Mouse (Mus musculus) CD4-positive, CD25-positive, alpha-beta regulatory T cell, adult 2 months (primary cell): ENCODE data around the gene Mrgpre.

Experiments used
- DNase-seq: peaks from one replicate; pipeline ENCODE4 v3.0.0-alpha.2; 2012; ENCODE audit warnings: low read depth, low spot score

The Mrgpre gene

DNA sequence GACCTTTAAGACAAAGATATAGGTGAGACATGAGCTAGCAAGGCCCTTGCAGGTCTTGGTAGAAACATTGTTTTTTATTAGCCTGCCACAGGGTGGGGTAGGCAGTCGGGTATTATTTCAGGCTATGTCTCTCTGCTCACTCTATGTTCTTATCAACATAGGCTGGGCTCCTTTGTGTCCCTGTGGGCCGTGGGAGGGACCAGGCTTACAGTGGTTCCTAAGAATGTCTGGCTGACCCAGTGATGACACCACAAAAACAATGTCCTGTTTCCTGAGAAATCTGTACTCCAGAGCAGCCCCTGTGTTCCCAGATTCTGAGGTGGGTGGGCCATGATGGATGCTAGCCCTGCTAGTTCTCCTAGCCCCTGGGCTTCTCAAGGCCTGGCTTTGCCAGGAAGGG, 6.9 kb downstream of the Mrgpre start:
- no peak for DNase-seq

DNA sequence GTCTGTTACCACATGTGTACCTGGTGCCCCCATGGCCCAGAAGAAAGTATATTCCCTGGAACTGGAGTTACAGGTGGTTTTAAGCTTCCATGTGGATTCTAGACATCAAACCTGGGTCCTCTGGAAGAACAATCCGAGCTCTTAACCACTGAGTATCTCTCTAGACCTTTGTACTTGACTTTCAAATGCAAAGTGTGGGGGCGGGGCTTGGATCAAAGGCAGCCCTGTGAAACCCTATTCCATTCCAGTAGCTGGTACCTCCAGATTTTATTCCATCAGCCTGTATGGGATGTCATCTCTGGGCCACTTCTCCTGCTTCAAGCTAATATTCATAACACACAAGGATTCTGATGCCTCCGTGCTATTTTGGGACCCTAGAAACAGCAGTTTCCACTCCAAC, 8.2 kb downstream of the Mrgpre start:
- DNase-seq: no peak

DNA sequence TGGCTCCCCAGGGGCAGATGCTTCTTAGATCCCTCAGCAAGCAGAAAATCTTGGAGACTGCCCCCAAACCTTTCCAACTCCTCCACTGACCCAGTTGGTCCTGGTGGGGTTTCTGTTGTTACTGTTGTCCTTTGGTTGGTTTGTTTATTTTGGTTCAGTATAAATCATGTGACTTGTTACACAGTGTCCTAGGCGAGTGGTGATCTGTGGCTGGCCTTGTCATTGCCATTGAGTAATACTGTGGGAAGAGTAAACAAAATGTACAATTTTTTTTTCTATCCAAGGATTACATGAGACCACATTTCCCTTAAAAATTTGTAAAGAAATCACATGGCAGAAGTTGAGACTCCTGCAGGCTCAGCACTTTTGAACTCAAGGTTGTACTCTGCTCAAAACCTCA, 14.8 kb downstream of the Mrgpre start:
- no peak for DNase-seq

DNA sequence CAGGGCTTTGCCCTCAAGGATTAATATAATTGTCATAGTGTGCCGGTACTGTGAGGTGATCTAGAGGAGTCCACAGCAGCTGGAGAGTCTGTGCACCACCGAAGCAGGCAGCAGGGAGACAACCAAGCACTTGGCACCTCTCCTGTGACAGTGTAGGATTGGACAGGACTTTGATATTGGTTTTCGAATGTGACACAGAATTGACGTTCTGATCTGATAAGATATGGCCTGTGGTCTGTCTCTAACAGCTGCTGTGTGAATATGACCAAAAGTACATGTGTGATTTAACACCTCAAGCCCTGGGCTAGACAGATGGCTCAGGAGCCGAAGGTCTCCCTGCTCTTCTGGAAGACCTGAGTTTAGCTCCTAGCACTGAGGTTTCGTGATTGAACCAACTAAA, 16.0 kb downstream of the Mrgpre start:
- DNase-seq: no peak

DNA sequence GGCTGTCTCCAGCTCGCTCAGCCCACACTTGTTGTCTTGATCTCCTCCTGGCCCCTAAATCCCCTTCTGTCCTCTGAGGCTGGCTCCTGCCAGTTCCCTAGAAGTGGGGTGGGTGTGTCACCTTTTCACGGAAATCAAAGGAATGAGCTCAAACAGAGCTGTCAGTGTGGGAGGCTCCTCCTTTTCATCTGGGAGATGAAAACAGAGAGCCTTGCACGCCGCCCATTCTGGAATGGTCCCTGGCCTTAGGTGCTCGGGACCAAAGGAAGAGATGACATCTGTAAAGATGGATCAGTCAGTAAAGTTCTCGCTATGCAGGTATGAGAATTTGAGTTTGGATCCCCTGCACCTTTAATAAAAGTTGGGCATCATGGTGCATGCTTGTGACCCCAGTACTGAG, 17.4 kb downstream of the Mrgpre start, which contains the start of gene Mrgprg:
Gene Mrgprg, minus strand, starts transcription at position 101 of the 400 bp plus-strand sequence.
- no peak for DNase-seq

DNA sequence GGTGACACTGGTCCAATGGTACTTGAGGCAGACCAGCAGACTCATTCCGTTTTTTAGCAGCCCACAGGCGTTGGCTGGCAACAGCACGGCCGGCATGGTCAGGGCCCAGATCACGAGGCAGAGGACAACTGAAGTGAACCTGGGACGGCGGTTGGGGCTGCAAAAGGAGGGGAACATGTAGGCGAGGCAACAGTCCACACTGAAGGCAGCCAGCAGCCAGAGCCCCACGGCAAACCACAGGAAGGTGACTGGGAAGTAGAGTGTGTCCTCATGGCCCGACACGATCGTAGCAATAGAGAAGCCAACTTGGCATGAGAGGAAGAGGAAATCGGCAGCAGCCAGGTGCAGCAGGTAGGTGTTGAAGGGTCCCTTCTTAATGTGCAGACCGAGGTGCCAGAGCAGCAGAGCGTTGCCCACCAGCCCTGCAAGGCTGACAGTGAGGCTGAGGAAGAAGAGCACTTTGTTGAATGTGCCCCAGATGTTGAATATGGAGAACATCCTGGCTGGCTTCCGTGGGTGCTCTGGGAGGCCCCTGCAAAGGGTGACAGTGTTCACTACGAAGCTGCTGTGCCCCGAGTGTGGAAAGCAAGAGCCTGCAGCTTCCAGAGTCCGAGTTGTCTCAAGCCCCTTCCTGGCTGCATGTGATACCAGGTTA, 19.3 kb downstream of the Mrgpre start:
- no peak for DNase-seq

DNA sequence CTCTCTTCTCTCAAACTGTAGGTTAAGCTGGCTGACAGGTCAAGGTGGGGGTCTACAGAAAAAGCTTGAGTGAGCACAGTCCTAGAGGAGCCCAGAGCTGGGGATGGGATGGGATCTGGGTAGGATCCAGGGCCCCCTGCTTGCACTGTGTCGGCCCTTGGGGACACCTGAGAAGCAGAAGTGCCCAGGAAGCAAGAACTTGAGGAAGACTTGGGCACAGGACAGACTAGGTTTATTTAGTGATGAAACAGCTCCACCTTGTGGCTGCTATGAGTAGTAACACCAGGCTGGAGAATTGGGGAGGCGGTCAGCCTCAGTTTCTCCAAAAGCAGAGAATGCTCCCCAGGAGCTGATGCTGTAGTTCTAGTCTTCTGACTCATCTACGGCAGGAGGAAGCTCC, 20.5 kb downstream of the Mrgpre start:
- peak; percentile 78 for DNase-seq

DNA sequence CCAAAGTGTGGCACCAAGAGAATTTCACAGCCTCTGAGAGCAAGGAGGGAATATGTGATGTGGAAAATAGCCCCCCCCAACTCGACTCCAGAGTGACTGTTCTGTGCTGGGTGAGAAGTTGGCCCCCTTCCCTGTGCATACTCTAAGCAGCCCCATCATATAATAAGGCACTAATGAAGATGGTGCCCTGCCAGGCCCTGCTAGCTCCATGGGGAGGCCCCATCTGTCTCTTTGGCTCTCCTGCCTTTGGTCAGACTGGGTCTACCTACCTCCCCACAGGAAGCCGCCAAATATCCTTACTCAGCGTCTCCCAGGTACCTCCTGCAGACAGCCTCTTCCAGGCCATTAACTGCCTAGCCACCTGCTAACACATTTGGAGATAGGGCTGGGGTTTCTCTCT, 25.3 kb downstream of the Mrgpre start:
- no peak for DNase-seq

DNA sequence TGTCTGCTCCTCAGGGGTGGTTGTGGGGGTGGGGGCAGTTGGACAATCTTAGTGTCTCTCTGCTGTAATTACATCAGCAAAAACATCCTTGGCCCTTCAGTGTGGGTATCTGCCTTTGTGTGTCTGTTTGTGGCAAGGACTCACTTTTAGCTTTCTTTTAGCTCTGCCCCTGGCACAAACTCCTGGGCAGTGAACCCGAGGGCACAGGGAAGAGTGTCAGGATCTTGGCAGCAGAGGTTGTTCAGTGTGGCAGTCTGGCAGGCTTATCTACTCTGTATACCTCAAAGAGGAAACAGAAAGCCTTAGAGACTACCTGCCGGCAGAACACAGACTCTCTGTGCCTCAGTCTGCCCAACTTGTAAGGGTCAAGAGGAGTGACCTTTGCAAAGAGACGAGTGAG, 26.6 kb downstream of the Mrgpre start:
- no peak for DNase-seq

DNA sequence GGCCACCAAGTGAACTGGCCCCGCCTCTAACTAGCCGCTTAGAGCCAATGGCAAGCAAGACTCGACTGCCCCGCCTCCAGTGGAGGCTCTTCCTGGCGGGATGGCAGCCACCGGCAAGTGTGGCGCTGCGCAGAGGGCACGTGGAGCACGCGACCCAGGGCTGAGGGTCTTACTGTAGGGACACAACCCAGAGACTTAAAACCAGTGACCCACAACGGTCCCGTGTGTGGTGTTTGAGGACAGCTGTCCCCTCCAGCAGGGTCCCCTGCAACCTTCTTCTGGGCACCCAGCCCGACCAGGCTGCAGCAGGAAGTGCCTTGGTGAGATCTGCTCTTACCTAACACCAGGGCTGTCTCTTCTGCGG, 27.3 kb downstream of the Mrgpre start:
- DNase-seq: peak; percentile 91

DNA sequence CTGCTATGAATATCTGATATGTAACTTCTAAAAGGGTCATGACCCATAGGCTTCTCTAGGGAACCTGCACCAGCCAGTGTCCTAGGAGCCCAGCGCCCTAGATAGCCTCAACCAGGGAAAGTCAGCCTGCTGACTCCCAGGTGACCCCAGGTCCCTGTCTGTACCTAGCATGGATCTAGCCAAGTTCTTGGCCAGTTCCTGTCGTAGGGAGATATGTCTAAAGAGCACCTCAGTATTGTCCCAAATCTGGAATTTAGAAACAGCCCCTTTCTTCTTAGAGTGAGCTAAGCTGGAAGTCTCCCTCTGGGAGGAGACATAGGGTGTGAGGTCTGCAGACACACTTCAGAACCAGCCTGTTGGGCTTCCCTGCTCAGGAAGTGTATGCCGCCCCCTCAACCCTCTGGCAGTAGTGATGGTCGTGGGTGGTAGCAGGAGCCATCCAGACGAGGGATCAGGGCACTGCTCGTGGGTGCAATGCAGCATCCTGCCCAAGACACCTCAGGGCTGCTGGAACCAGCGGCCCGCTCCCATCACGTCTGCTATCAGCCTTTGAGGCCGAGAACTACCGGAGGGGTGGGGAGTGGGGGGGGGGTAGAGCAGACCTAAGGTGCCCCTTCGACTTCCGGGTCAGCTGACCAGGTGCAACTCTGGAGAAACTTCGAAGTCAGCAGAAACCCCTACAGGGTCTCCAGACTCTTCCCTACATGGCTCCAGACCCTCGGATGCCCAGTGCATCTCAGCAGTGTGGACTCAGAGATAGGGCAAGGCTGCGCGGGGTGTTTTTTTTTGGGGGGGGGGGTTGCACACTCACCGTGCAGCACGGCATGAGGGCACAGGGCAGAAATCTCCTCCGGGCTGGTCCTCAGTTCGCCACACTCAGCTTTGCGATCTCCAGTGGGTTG, 27.9 kb downstream of the Mrgpre start, which contains the start of gene Osbpl5:
Gene Osbpl5, minus strand, starts transcription at position 861 of the 902 bp plus-strand sequence.
- DNase-seq: peak; percentile 44

DNA sequence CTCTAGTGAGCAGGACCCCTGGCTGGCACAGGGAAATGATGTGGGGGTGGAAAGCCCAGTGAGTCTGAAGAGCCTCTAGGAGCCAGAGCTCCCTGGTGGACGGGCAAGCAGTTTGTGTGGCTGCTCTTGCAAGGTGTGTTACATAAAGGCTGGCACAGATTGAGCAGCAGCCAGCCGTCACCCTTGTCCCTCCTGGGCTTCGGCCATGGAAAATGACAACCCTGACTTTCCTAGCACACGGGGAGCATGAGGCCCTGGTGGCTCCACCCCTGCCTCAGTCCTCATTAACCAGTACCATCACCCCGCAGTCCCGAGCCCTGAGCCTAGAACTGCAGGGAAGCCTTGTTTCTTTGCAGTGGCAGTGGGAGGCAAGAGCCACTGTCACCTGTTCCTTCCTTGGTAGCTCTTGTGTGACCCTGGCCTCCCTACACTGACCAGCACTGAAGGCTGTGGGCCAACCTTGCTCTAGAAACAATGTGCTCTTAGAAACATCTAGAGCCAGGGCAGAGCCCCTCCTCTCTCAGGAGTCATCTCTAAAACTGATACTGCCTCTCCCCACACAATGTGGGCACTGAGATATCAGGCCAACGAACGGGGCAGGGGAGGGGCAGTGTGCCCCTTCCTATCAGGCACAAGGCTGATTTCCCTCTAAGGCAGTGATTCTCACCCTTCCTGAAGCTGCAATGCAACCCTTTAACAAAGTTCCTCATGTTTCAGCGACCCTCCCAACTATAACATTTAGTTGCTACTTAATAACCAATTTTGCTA, 28.8 kb downstream of the Mrgpre start:
- no peak for DNase-seq

DNA sequence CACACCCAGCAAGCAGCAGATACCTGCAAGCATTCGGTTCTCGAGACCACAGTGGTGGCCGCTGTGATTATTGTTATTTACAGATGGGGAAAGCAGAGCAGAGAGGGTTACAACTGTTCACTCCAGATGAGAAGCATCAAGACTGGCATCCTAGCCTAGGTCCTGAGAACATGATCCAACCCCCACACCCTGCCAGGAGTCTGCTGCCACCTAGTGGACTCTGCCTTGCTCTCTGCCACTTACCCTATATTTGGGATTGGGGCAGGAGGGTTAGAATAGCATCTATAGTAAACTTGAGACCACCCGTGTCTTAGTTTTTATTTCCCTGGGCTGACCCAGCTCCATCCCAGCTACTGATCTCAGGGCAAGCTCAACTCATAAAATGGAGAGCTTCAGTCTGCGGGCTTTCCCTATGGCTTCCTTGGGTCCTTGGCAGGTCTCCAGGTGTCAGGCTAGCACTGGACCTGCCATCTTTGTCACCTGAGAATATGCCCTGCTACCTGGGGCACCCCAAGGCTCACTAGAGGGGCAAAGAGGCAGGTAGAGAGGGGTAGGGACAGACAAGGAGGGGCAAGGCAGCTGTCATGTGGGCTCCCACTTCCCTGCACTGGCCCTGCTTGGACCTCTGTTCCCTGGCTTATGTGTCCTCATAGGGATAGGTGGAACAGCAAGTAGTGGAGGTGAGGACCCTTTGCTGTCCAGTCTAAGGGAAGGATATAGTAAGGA, 30.1 kb downstream of the Mrgpre start:
- peak; percentile 85 for DNase-seq

DNA sequence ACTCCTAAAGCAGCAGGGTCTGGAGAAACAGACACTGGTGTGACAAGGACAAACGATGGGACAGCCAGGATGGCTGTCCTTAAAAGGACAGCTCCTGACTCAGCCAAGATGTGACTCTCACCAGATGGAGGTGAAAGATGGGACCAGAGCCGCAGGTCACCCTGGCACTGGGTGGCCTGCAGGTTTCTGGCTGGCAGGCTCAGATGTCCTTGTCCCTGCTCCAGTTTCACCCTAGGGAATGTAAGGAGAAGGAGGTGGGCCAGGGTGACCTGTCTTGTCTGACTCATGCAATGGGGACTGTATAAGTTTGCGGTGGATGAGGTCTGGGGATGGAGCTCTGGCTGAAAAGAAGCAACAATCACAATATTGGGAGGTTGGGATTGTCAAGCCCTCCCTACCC, 31.7 kb downstream of the Mrgpre start:
- DNase-seq: no peak

DNA sequence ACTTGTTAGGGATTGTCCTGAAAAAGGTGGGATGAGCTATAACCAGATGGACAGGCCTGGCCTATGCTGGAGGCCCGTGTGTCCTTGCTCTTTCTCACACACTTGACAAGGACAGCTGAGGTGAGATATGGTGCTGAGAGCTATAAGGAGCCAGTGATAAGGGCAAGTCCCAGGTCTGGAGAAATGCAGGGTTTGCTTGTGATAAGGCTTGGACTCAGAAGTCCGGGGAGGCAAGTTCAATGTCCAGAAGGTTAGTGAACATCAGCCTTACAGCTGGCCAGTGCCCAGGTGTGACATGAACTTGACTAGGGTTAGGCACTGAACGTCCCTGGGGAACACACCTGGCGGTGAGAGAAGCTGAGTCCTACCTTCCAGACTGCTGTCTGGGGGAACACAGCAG, 32.2 kb downstream of the Mrgpre start:
- no peak for DNase-seq

DNA sequence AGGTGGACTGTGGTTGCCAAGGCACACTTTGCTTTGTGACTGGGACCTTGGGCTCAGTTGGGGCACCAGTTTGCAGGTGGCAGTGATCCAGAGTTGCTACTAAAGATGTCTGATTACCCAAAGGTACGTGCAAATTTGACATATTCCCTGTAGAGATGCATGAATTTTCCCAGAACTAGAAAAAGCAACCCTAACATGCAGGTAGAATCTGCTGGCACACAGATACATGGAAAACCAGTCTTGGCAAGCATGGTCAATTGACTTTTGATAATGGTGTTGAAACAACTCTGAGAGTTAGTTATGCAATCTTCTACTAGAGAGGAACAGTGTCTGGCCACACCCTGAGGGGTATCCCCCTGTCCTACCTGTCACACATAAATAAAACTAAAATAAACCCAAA, 32.9 kb downstream of the Mrgpre start:
- no peak for DNase-seq

DNA sequence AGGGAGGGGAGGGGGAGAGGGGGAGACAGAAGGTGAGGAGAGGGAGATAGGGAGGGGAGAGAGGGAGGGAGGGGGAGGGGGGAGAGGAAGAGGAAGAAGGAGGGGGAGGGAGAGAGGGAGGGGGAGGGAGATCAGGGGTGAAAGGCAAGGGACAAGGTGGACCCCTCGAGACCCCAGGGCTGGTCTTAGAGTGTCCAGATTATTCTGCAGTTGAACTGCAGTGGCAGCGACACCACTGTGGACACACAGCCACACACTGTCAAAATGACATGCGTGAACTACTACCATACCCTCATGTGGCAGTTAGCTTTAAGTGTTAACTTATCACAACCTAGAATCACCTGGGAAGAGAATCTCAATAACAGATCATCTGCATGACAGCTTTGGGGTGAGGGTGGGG, 35.3 kb downstream of the Mrgpre start:
- no peak for DNase-seq

DNA sequence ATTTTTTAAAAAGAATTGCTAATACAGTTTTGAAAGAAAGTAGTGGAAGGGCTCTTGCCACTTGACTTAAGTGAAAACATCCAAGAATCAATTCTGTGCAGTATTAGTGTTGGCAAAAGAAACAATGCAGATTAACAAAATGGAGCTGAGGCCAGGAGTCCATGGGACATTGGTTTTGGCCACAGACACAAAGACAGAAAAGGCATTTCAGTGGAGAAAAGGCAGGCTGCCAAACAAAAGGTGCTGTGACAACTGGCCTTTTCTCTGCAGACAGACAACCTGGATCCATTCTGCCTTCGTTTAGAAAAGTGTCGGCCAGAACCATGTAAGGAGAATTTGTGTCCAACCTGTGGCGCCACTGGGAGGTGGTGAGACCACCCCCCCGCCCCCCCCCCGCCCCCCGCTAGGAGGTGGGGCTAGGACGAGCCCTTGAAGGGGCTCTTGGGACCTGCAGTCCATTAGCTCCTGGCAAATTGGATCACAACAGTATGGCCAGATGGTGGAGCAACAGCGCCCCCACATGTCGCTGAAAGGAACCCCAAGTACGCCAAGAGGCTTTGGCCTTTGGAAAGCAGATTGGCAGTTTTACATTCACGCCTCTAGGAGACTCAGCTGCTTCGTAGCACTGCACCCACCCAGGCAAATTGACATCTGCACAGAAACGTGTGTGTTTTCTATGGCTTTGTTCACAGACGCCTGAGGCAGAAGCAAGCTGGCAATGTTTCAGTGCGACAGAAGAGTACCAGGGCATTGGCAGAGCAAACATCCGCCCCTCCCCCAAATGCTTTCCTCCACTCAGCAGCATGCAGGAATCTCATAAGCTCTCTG, 36.0 kb downstream of the Mrgpre start:
- DNase-seq: peak; percentile 91

DNA sequence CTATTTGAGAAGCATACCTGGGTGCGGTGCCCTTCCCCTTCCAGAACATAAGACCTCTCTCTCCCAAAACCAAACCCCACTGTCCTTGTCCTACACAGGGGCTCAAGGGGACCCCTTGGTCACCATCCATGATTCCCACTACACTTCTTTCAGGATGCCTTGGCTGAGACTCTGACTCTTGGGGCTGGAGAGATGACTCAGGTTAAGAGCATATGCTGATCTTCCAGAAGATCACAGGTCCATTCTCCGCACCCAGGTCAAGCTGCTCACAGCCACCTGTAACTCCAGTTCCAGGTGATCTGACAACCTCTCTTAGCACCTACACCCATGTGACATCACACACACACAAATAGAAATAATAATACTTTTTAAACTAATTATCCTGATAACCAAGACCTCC, 43.6 kb downstream of the Mrgpre start:
- DNase-seq: no peak

DNA sequence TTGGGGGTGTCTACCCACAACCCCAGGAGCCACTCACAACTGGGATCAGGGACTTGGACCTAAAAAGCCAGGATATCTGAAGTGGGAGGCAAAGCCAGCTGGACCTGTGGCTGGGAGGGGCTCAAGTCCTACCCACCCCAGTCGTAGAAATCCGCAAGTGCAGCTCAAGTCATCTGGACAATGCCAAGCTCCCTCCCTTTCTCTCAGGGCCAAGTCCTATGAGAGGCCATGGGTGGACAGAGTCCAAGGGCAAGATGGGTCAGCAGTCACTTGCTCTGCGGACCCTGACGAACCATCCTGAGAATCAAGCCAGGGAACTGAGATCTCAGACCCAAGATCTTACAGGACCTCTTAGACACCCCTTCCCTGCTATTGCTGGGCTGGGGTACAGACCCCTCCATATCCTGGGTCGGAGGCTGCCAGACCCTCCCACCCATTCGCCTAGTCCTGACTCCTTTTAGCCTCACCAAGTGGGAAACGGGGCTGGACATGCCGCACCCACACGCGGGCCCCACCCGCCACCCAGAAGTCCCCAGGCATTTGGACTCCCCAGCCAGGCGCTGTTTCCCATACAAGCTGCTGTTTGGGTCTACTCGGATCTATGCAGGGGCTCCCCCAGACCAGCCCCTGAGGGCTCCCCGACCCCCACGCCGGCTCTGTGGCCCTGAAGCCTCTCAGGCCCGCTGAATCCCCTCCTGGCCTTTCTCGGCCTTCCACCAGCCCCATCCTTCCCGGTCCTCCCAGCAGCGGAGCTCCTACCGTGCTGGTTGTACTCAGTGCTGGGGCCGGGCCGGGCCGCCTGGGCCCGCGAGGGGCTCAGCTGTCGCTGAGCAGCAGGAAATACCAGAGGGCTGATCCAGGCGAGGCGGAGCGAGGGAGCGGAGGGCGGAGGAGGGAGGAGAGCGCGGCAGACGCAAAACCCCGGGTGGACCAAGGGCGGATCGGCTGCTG, 44.5 kb downstream of the Mrgpre start:
- peak; percentile 78 for DNase-seq
